Mouse (Mus musculus) adrenal gland, postnatal 10 days (tissue): ENCODE results near the gene Egln2. TPM values are rescaled to one million over a fixed set of nuclear protein-coding genes. Genes with fewer than 3 reads are reported as not detected.

Experiments
- DNase-seq: peaks from one replicate; pipeline ENCODE4 v3.0.0; 2021; ENCODE audit warnings: mixed read lengths
- microRNA-seq: library from miRNA; unstranded; fragments of <30 nt; microRNA quantifications from one replicate; pipeline ENCODE4 v1.2.0, GENCODE M21; 2021
- total RNA-seq, 2 experiments: library from RNA; stranded (reverse); gene quantifications; 2 replicates each; pipeline ENCODE4 v1.2.3; 2021

The Egln2 gene
- total RNA-seq, 2 experiments from 2014 or later, result 88.9 to 90.2 TPM

- peak; percentile 73 for DNase-seq
Measured at GRCm38 (mm10) chr7:27132588-27132987, 34.0 kb downstream of the Egln2 start.

- no peak for DNase-seq
Measured at GRCm38 (mm10) chr7:27131387-27131786, 35.2 kb downstream of the Egln2 start.

- DNase-seq, result no peak
Measured at GRCm38 (mm10) chr7:27130521-27131370, 35.9 kb downstream of the Egln2 start.

- DNase-seq, result no peak
Measured at GRCm38 (mm10) chr7:27129811-27130210, 36.8 kb downstream of the Egln2 start.

GRCm38 (mm10) chr7:27128946-27129345, 37.7 kb downstream of the Egln2 start:
- DNase-seq, result no peak

- peak; percentile 67 for DNase-seq
Measured at GRCm38 (mm10) chr7:27128162-27128561, 38.4 kb downstream of the Egln2 start.

- DNase-seq, result no peak
Measured at GRCm38 (mm10) chr7:27124969-27125368, 41.6 kb downstream of the Egln2 start.

- no peak for DNase-seq
Measured at GRCm38 (mm10) chr7:27124305-27124832, 42.2 kb downstream of the Egln2 start.

GRCm38 (mm10) chr7:27119676-27120075, 46.9 kb downstream of the Egln2 start, which contains the start of gene Cyp2f2:
Gene Cyp2f2 (plus strand): TSS chr7:27119909.
- DNase-seq, result peak; percentile 71

- DNase-seq, result peak; percentile 68
Measured at GRCm38 (mm10) chr7:27118033-27118511, 48.5 kb downstream of the Egln2 start.

- no peak for DNase-seq
Measured at GRCm38 (mm10) chr7:27111987-27112386, 54.6 kb downstream of the Egln2 start.

- no peak for DNase-seq
Measured at GRCm38 (mm10) chr7:27111038-27111437, 55.6 kb downstream of the Egln2 start.

GRCm38 (mm10) chr7:27110327-27110726, 56.3 kb downstream of the Egln2 start:
- no peak for DNase-seq

Small RNAs within 50 kb of the gene (microRNA-seq; reads per million reads assigned to microRNA genes)
- gene Mir1191 (not detected), gene Mir3101 (not detected)

Other genes starting within 250 kb of the Egln2 start
- 10 to 100 TPM in 1 of 2 experiments, 1 to 10 TPM in 1; 6.4 to 15.6 TPM for gene Cyp2a22, start 227.4 kb downstream of the Egln2 start, total RNA-seq
- gene Cyp2a12, start 137.7 kb downstream of the Egln2 start, total RNA-seq, result 10 to 100 TPM; 22.2 to 44.2 TPM
- 100 to 1,000 TPM; 291 to 323 TPM for gene Cyp2f2, start 46.9 kb downstream of the Egln2 start, total RNA-seq
- gene Cyp2t4, start 13.1 kb downstream of the Egln2 start, total RNA-seq, result not detected
- gene Rab4b, start 12.1 kb upstream of the Egln2 start, total RNA-seq, result 10 to 100 TPM; 36.1 to 42.0 TPM
- not detected for gene Gm21983, start 14.3 kb upstream of the Egln2 start, total RNA-seq
- gene Mia, start 14.4 kb upstream of the Egln2 start, total RNA-seq, result under 1 TPM in 1 of 2 experiments, not detected in 1; 0.69 TPM
- 10 to 100 TPM; 16.1 to 18.1 TPM for gene BC024978, start 29.0 kb upstream of the Egln2 start, total RNA-seq
- gene Snrpa, start 29.5 kb upstream of the Egln2 start, total RNA-seq, result 10 to 100 TPM; 59.6 to 66.9 TPM
- gene Itpkc, start 61.9 kb upstream of the Egln2 start, total RNA-seq, result 10 to 100 TPM in 1 of 2 experiments, 1 to 10 TPM in 1; 9.6 to 10.5 TPM
- gene Coq8b, start 66.2 kb upstream of the Egln2 start, total RNA-seq, result 10 to 100 TPM; 33.1 to 36.8 TPM
- gene Numbl, start 91.6 kb upstream of the Egln2 start, total RNA-seq, result 10 to 100 TPM; 11.3 to 13.6 TPM
- gene Ltbp4, start 170.9 kb upstream of the Egln2 start, total RNA-seq, result 100 to 1,000 TPM; 107 to 111 TPM
- 10 to 100 TPM; 19.6 to 22.9 TPM for gene Shkbp1, start 189.2 kb upstream of the Egln2 start, total RNA-seq
- gene Gm20479, start 190.6 kb upstream of the Egln2 start, total RNA-seq, result 1 to 10 TPM in 1 of 2 experiments, not detected in 1; 2.5 TPM